Mouse (Mus musculus): ENCODE results near the gene Gm45261. TPM values are rescaled to one million over a fixed set of nuclear protein-coding genes. Genes with fewer than 3 reads are reported as not detected.

The Gm45261 gene
- total RNA-seq, 2 experiments from 2014 or later: not detected

DNA sequence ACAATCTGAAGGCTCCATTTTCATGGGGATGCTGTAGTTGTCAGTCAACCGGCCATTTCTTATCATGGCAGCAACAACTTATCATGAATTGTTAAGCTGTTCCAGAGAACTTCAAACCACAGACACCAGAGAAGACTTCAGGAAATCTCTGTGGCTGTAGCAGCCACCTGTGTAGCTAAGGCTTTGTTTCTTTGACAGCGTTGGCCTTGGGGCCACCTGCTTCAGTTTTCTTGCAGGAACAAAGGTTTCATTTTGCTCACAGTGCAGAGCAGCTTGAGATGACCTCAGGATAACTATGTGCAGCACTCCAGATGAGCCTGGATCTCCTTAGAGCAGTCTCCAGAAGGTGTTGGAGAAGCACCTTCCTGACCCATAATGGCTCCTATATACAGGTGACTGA is 48.7 kb downstream of the Gm45261 start:
- no peak for ATAC-seq (replicated peaks; ENCODE audit: low FRiP score, poor library complexity, severe bottlenecking)

DNA sequence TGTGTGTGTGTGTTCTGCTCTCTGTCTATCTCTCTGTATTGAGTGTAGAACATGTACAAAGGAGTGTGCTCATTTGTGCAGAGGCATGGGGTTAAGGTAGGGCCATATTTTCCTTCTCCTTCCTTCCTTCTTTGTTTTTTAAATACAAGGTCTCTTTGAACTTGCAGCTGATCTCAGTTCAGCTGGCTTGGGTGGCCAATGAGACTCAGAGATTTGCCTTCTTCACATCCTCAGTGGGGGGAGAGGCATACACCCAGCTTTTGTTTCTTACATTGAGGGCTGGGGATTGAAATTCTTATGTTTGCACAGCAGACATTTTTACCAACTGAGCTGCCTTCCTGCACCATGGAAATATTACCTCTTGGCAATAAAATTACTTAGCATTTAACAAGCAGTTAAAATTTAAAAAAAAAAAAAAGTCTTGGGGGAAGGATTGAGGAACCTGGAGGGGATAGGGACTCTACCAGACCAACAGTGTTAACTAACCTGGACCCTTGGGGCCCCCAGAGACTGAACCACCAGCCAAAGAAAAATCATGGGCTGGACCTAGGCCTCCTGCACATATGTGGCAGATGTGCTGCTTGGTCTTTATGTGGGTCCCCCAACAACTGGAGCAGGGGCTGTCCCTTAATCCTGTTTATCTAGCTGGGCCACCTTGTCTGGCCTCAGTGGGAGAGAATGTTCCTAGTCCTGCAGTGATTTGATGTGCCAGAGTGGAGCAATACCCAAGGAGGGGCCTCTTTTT is 50.8 kb downstream of the Gm45261 start:
- no peak for ATAC-seq (replicated peaks; ENCODE audit: low FRiP score, poor library complexity, severe bottlenecking)

DNA sequence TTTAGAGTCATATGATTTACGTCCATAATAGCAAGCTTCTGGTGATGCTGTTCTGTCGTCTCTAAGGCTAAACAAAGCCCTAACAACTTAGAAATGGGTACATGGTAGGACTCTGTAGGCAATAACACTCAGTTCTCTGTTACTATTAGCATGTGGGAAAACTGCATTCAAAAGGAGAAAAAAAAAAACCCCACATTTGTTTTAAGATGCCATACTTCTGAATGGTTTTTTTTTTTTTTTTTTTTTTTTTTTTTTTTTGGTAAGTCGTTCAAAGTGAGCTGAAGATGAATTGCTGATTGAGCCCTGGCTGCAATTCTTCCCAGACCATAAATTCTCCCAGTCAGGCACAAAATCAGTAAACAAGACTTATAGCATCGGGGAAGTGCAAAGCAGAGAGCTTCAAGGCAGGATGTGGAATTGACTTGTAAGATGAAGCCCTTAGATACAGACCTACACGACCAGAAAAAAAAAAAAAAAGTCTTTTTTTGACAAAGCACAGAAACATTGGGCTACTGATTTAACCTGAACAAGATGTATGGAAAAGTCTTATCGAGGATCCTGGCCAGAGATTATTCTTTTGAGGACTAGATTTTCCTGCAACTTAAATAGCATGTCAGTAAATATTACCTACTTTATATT is 51.7 kb downstream of the Gm45261 start:
- no peak for ATAC-seq (replicated peaks; ENCODE audit: low FRiP score, poor library complexity, severe bottlenecking)

DNA sequence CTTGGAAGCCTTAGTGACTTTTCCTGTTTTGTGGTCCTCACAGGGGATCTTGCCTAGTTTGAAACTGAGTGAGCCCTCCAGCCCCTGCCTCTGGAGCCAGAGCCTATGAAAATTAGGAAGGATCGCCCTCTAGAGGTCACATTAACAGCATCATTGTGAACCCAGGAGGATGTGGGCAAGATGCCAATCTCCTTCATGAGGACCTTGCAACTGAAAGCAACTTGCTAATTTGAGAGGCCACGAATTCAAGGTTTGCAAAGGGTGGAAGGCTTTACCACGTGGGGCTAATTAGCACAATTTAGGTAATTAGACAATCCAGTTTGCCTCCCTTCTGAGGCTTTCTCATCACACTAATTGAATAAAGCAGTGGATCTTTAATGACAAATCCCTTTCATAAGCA is 52.7 kb downstream of the Gm45261 start:
- ATAC-seq (replicated peaks; ENCODE audit: low FRiP score, poor library complexity, severe bottlenecking): no peak

DNA sequence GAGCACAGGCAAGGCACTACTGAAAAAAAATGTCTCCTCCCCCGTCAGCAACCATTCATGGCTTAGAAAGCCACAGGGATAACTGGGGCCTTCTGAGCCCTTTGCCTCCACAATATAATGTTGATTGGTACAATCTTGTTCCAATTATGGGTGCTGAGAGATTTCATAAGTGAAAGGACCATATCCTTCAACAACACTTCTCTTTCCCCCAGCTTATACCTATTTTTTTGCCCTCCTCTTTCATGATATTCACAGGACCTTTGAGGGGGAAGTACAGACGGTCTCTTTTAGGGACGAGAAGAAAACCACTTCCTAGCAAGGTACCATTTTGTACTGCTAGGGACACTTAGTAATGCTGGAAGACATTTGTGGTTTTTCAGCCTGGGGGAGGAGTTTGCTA is 57.1 kb downstream of the Gm45261 start:
- no peak for ATAC-seq (replicated peaks; ENCODE audit: low FRiP score, poor library complexity, severe bottlenecking)

DNA sequence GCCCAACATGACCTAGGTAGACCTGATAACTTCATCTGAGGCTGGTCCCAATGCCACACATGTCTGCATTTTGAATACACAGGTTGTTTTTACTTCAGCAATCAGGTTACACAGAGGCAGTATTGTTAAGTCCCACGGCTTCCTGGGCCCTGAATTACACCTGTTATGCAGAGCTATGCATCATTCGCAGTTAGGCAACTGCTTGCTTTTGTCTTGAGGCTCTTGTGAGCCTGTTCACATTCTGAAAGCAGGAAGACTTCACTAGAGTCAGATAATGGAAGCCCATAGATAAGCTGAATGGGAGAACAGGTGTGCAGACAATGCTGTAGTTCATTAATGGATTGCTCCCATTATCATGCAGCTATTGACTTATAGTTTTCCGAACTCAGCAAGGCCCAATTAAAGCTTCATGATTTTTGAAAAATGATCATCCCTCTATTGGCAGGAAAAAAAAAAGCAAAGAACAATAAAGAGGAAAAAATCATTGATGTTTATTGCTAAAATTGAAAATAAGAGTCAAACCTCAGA is 57.8 kb downstream of the Gm45261 start:
- no peak for ATAC-seq (replicated peaks; ENCODE audit: low FRiP score, poor library complexity, severe bottlenecking)

DNA sequence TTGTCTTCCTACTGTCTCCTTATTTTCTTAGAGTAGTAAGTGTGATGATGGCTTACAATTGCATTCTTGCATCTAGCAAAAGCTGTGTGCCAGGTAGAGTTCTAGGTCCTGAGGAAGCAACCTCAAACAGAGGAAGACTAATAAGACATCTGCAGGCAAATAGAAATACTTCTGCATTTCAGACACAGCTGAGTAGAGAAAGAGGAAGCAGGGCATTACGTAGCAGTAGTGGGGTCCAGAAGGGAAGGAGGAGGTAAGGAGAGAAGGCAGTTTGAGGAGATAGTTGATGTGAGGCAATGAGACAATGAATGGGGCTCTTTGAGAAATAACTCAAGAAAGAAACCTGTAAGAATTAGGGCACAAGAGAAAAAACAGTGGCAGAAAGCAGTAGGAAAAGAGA is 59.3 kb downstream of the Gm45261 start:
- no peak for ATAC-seq (replicated peaks; ENCODE audit: low FRiP score, poor library complexity, severe bottlenecking)

Other genes starting within 250 kb of the Gm45261 start
- not detected in 2 replicates for gene Fam124b, start 243.0 kb downstream of the Gm45261 start, total RNA-seq (2015; ENCODE audit: low replicate concordance)
- not detected in 2 replicates for gene Fam124b, start 243.0 kb downstream of the Gm45261 start, total RNA-seq (2017; ENCODE audit: low replicate concordance)
- gene Cul3, start 121.0 kb downstream of the Gm45261 start, total RNA-seq (2015; ENCODE audit: low replicate concordance): 52.2 and 66.5 TPM in 2 replicates
- gene Cul3, start 121.0 kb downstream of the Gm45261 start, total RNA-seq (2017; ENCODE audit: low replicate concordance): 170 and 201 TPM in 2 replicates

Measured in erythroblast, adult 5-6 weeks (primary cell).